14 mouse cellular contexts compared by ENCODE assay signal in the genomic region with DNA sequence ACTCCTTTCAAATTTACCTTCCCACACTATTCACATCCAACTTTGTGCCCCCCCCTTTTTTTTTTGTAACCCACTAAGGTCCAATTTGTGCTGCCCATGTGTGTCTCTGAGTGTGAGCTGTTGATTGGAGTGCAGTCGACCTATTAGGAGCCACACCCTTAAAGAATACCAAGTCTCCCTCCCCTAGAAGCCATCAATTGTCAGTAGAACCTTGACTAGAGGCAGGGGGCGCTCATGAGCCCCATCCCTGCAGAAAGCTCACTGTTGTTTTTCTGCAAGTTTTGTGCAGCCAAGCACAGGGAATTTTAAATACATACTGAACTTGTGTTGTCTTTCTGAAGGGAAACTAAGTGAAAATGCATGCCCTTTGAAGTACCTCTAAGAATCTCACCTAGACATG. TPM values are rescaled to one million over a fixed set of nuclear protein-coding genes. Genes with fewer than 3 reads are reported as not detected.
A peak's percentile ranks its signal among the peaks of the same experiment; 100 is the strongest.
DNase-seq lines count a peak whose midpoint lies in the region; ATAC-seq and TF ChIP-seq lines count a peak whose summit lies in the region.
"Had no signal": no experiment of that assay in that cellular context is flagged by ENCODE, and none has a peak within 500 bp of the region (broad histone marks: within the 10 kb centered on the region; RNA-seq: fewer than 3 reads in every experiment).

No protein-coding gene starts in this region.

- peak; percentile 56 for TF ChIP-seq CTCF in intestine, postnatal 0 days (IDR thresholded peaks at IDR 0.05; ENCODE audit: low read depth)

- H3K4me1 ChIP-seq in intestine, postnatal 0 days (replicated peaks; ENCODE audit: control insufficient read depth, insufficient read depth, low read length): no peaks in the 10 kb centered on the region
- no peaks in the 10 kb centered on the region for H3K4me1 ChIP-seq in intestine, embryonic 15.5 days (replicated peaks)
- peaks cover 7% of the 10 kb centered on the region; the same call in 1 of the 2 replicates for H3K4me1 ChIP-seq in embryonic facial prominence, embryonic 10.5 days
- H3K4me1 ChIP-seq: forebrain, embryonic 12.5 days; limb, embryonic 15.5 days had no signal

- H3K36me3 ChIP-seq in intestine, postnatal 0 days (ENCODE audit: control insufficient read depth, insufficient read depth): no peaks in the 10 kb centered on the region
- H3K36me3 ChIP-seq in intestine, embryonic 15.5 days: no peaks in the 10 kb centered on the region
- no peaks in the 10 kb centered on the region for H3K36me3 ChIP-seq in embryonic facial prominence, embryonic 10.5 days (replicated peaks)
- H3K36me3 ChIP-seq: forebrain, embryonic 12.5 days; heart, embryonic 13.5 days; limb, embryonic 15.5 days had no signal

- peak; percentile 7 for DNase-seq in thymus, postnatal 14 days
- no peak for DNase-seq in thymus, postnatal 0 days (ENCODE audit: low spot score)
- peak; percentile 28 for DNase-seq in embryonic facial prominence, embryonic 10.5 days (ENCODE audit: low spot score)
- peak; percentile 1 to 4 for DNase-seq in thymus, postnatal 36 days
- DNase-seq in right cerebral cortex, postnatal 14 days: no peak
- DNase-seq: kidney, postnatal 14 days had no signal

- H3K27me3 ChIP-seq in intestine, postnatal 0 days (replicated peaks; ENCODE audit: control insufficient read depth, insufficient read depth, low read length): no peaks in the 10 kb centered on the region
- H3K27me3 ChIP-seq in intestine, embryonic 15.5 days (replicated peaks): no peaks in the 10 kb centered on the region
- no peaks in the 10 kb centered on the region for H3K27me3 ChIP-seq in embryonic facial prominence, embryonic 10.5 days (replicated peaks; ENCODE audit: low read depth, poor library complexity, severe bottlenecking)
- H3K27me3 ChIP-seq: forebrain, embryonic 12.5 days; heart, embryonic 13.5 days; limb, embryonic 15.5 days had no signal

- H3K4me2 ChIP-seq in intestine, postnatal 0 days (replicated peaks; ENCODE audit: low read depth): no peak overlapping the region
- no peak overlapping the region for H3K4me2 ChIP-seq in intestine, embryonic 15.5 days (replicated peaks)
- H3K4me2 ChIP-seq: forebrain, embryonic 12.5 days; heart, embryonic 13.5 days; limb, embryonic 15.5 days had no signal

- WGBS in intestine, postnatal 0 days: 12% methylated on average over 2 of the region's 2 CpGs
- 9% methylated on average over 2 of the region's 2 CpGs for WGBS in intestine, embryonic 15.5 days
- WGBS in embryonic facial prominence, embryonic 10.5 days: 13% methylated on average over 2 of the region's 2 CpGs

- ATAC-seq in intestine, postnatal 0 days: no peak
- no peak for ATAC-seq in intestine, embryonic 15.5 days
- ATAC-seq in activated CD4-positive, CD25-positive, alpha-beta regulatory T cell, adult 4 months: no peak

- no peak overlapping the region for H3K4me3 ChIP-seq in intestine, postnatal 0 days (ENCODE audit: low read depth, low read length)
- H3K4me3 ChIP-seq in intestine, embryonic 15.5 days (replicated peaks): no peak overlapping the region
- H3K4me3 ChIP-seq in embryonic facial prominence, embryonic 10.5 days: no peak overlapping the region
- H3K4me3 ChIP-seq: forebrain, embryonic 12.5 days; heart, embryonic 13.5 days; limb, embryonic 15.5 days; myocyte had no signal

- no peak overlapping the region for H3K9ac ChIP-seq in intestine, postnatal 0 days (ENCODE audit: low read depth, low read length)
- no peak overlapping the region for H3K9ac ChIP-seq in intestine, embryonic 15.5 days
- H3K9ac ChIP-seq: forebrain, embryonic 12.5 days; heart, embryonic 13.5 days; limb, embryonic 15.5 days had no signal

- no peaks in the 10 kb centered on the region for H3K9me3 ChIP-seq in intestine, postnatal 0 days (ENCODE audit: control insufficient read depth)
- no peaks in the 10 kb centered on the region for H3K9me3 ChIP-seq in intestine, embryonic 15.5 days
- H3K9me3 ChIP-seq in embryonic facial prominence, embryonic 10.5 days: no peaks in the 10 kb centered on the region
- H3K9me3 ChIP-seq: forebrain, embryonic 12.5 days; heart, embryonic 13.5 days; limb, embryonic 15.5 days had no signal

- H3K27ac ChIP-seq in intestine, postnatal 0 days (ENCODE audit: low read depth, low read length): no peak overlapping the region
- no peak overlapping the region for H3K27ac ChIP-seq in intestine, embryonic 15.5 days
- no peak overlapping the region for H3K27ac ChIP-seq in embryonic facial prominence, embryonic 10.5 days (replicated peaks)
- H3K27ac ChIP-seq: forebrain, embryonic 12.5 days; heart, embryonic 13.5 days; limb, embryonic 15.5 days had no signal

RNA-seq across cellular contexts. Expression of a gene that starts 1.9 kb away (rescaled TPM):
- 0.54 and 0.93 TPM in 2 replicates for polyA plus RNA-seq in intestine, postnatal 0 days (2015; fragmentation: Nextera tagmentation; extraction: Ambion mirVana)
- 4.0 and 4.6 TPM in 2 replicates for polyA plus RNA-seq in intestine, embryonic 15.5 days (2015; fragmentation: Nextera tagmentation; extraction: Ambion mirVana)
- polyA plus RNA-seq in thymus, postnatal 0 days (2015; fragmentation: Nextera tagmentation; extraction: Ambion mirVana): 0.72 and 0.92 TPM in 2 replicates
- polyA plus RNA-seq in embryonic facial prominence, embryonic 10.5 days (2016; fragmentation: Nextera tagmentation; extraction: Ambion mirVana): 4.1 and 4.8 TPM in 2 replicates
- not detected for polyA plus RNA-seq in activated CD4-positive, CD25-positive, alpha-beta regulatory T cell, adult 4 months (2017; shearing (Covaris generic))
- polyA plus RNA-seq: small intestine, adult 2 months had no signal

RNA-seq across cellular contexts. Expression of a gene that starts 31.6 kb away (rescaled TPM):
- 3.5 and 4.2 TPM in 2 replicates for polyA plus RNA-seq in intestine, postnatal 0 days (2015; fragmentation: Nextera tagmentation; extraction: Ambion mirVana)
- 7.8 and 9.3 TPM in 2 replicates for polyA plus RNA-seq in intestine, embryonic 15.5 days (2015; fragmentation: Nextera tagmentation; extraction: Ambion mirVana)
- polyA plus RNA-seq in thymus, postnatal 0 days (2015; fragmentation: Nextera tagmentation; extraction: Ambion mirVana): 6.1 and 6.4 TPM in 2 replicates
- 6.7 and 7.8 TPM in 2 replicates for polyA plus RNA-seq in embryonic facial prominence, embryonic 10.5 days (2016; fragmentation: Nextera tagmentation; extraction: Ambion mirVana)
- 1 to 10 TPM; 3.1 to 4.6 TPM for polyA plus RNA-seq in activated CD4-positive, CD25-positive, alpha-beta regulatory T cell, adult 4 months (2017; shearing (Covaris generic))

RNA-seq across cellular contexts. Expression of a gene that starts 35.3 kb away (rescaled TPM):
- not detected in 2 replicates for polyA plus RNA-seq in intestine, postnatal 0 days (2015; fragmentation: Nextera tagmentation; extraction: Ambion mirVana)
- polyA plus RNA-seq in intestine, embryonic 15.5 days (2015; fragmentation: Nextera tagmentation; extraction: Ambion mirVana): not detected in 2 replicates
- not detected in 2 replicates for polyA plus RNA-seq in thymus, postnatal 0 days (2015; fragmentation: Nextera tagmentation; extraction: Ambion mirVana)
- not detected in 2 replicates for polyA plus RNA-seq in embryonic facial prominence, embryonic 10.5 days (2016; fragmentation: Nextera tagmentation; extraction: Ambion mirVana)
- polyA plus RNA-seq in activated CD4-positive, CD25-positive, alpha-beta regulatory T cell, adult 4 months (2017; shearing (Covaris generic)): not detected
- polyA plus RNA-seq: forebrain, embryonic 12.5 days; heart, embryonic 13.5 days; limb, embryonic 15.5 days; myocyte; small intestine, adult 2 months had no signal

Comparison
In these comparisons a context has a peak if more than half of its experiments do, and no peak if none do; other contexts are left out.
1. DNase-seq: peak in thymus, postnatal 14 days (single experiment), embryonic facial prominence, embryonic 10.5 days (single experiment) and thymus, postnatal 36 days (2 of 2); none in thymus, postnatal 0 days (single experiment) and right cerebral cortex, postnatal 14 days (single experiment).